Mouse (Mus musculus): Measurements from ENCODE around the gene Gm21312. TPM values are rescaled to one million over a fixed set of nuclear protein-coding genes. Genes with fewer than 3 reads are reported as not detected.
"Not testable (repeated sequence)": the region's sequence is repeated elsewhere in the genome, so short reads cannot be mapped to it uniquely, and the experiment has no call there.

Gene Gm21312
- polyA plus RNA-seq (2015; fragmentation: Nextera tagmentation; extraction: Ambion mirVana), result not detected in 2 replicates

- not testable (repeated sequence) for H3K27ac ChIP-seq (replicated peaks); H3K27me3 ChIP-seq; H3K4me1 ChIP-seq (replicated peaks); H3K36me3 ChIP-seq; H3K9me3 ChIP-seq; H3K4me2 ChIP-seq; H3K9ac ChIP-seq; H3K4me3 ChIP-seq; ATAC-seq (ENCODE audit: low FRiP score, low read depth)
- no CpG with 5 or more reads among the region's 3 CpGs for WGBS
Measured at GRCm38 (mm10) chr10:104176724-104177123, at the start of gene Gm21312. Gm21312 (plus strand) TSS chr10:104177024.

- H3K36me3 ChIP-seq; H3K4me1 ChIP-seq (replicated peaks); H3K27ac ChIP-seq (replicated peaks); H3K9me3 ChIP-seq; H3K27me3 ChIP-seq; H3K4me2 ChIP-seq; H3K9ac ChIP-seq; ATAC-seq (ENCODE audit: low FRiP score, low read depth); H3K4me3 ChIP-seq: not testable (repeated sequence)
- no CpG with 5 or more reads among the region's 3 CpGs for WGBS
Measured at GRCm38 (mm10) chr10:104142687-104143086, 34.1 kb upstream of the Gm21312 start, which contains the start of gene Gm21293. Gm21293 (plus strand) TSS chr10:104142987.

DNA sequence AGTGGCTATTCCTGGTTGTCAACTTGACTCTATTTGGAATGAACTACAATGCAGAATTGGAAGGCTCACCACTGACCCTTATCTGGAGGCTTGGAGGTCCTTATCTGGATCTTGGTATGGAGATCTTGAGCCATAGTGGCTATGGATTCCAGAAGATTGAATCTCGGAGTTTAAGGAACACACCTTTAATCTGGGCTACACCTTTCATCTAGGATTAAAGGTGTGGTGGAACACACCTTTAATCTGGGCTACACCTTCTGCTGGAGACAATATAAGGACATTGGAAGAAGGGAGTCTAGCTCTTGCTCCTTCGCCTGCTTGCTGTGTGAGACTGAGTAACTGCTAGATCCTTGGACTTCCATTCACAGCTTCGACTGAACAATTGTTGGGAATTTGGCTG is 25.6 kb upstream of the Gm21312 start, which contains the start of gene Gm6763:
Gm6763 (plus strand) TSS at position 301 of the 400 bp plus-strand sequence.
- H3K27me3 ChIP-seq; H3K4me1 ChIP-seq (replicated peaks); H3K9me3 ChIP-seq; H3K27ac ChIP-seq (replicated peaks); H3K4me2 ChIP-seq; H3K4me3 ChIP-seq; ATAC-seq (ENCODE audit: low FRiP score, low read depth); H3K9ac ChIP-seq; H3K36me3 ChIP-seq: not testable (repeated sequence)
- no CpG with 5 or more reads among the region's 3 CpGs for WGBS

GRCm38 (mm10) chr10:104159706-104160105 is 17.1 kb upstream of the Gm21312 start, which contains the start of gene Gm8764:
Gm8764 (plus strand) TSS chr10:104160006.
- not testable (repeated sequence) for ATAC-seq (ENCODE audit: low FRiP score, low read depth)

GRCm38 (mm10) chr10:104168215-104168614 is 8.6 kb upstream of the Gm21312 start, which contains the start of gene Gm21304:
Gm21304 (plus strand) TSS chr10:104168515.
- H3K4me3 ChIP-seq; H3K9ac ChIP-seq; H3K27ac ChIP-seq (replicated peaks); H3K4me2 ChIP-seq; H3K27me3 ChIP-seq; H3K4me1 ChIP-seq (replicated peaks); H3K36me3 ChIP-seq; ATAC-seq (ENCODE audit: low FRiP score, low read depth); H3K9me3 ChIP-seq: not testable (repeated sequence)
- WGBS, result no CpG with 5 or more reads among the region's 3 CpGs

More at GRCm38 (mm10) chr10:104159706-104160105, 17.1 kb upstream of the Gm21312 start, which contains the start of gene Gm8764:
- H3K36me3 ChIP-seq; H3K4me3 ChIP-seq; H3K9me3 ChIP-seq; H3K4me2 ChIP-seq; H3K27me3 ChIP-seq; H3K27ac ChIP-seq (replicated peaks); H3K4me1 ChIP-seq (replicated peaks); H3K9ac ChIP-seq: not testable (repeated sequence)
- no CpG with 5 or more reads among the region's 3 CpGs for WGBS

- H3K9ac ChIP-seq, H3K36me3 ChIP-seq: not testable (repeated sequence)
- WGBS, result no CpG with 5 or more reads among the region's 3 CpGs
Measured at GRCm38 (mm10) chr10:104185233-104185632, 8.4 kb downstream of the Gm21312 start, which contains the start of gene Gm20765. Gm20765 (plus strand) TSS chr10:104185533.

DNA sequence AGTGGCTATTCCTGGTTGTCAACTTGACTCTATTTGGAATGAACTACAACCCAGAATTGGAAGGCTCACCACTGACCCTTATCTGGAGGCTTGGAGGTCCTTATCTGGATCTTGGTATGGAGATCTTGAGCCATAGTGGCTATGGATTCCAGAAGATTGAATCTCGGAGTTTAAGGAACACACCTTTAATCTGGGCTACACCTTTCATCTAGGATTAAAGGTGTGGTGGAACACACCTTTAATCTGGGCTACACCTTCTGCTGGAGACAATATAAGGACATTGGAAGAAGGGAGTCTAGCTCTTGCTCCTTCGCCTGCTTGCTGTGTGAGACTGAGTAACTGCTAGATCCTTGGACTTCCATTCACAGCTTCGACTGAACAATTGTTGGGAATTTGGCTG is 16.9 kb downstream of the Gm21312 start, which contains the start of gene Gm4340:
Gm4340 (plus strand) TSS at position 301 of the 400 bp plus-strand sequence.
- H3K4me1 ChIP-seq (replicated peaks); ATAC-seq (ENCODE audit: low FRiP score, low read depth); H3K36me3 ChIP-seq; H3K9me3 ChIP-seq; H3K27ac ChIP-seq (replicated peaks); H3K4me3 ChIP-seq; H3K27me3 ChIP-seq; H3K4me2 ChIP-seq; H3K9ac ChIP-seq: not testable (repeated sequence)
- WGBS, result no CpG with 5 or more reads among the region's 3 CpGs

More at GRCm38 (mm10) chr10:104185233-104185632, 8.4 kb downstream of the Gm21312 start, which contains the start of gene Gm20765:
- not testable (repeated sequence) for H3K4me1 ChIP-seq (replicated peaks); ATAC-seq (ENCODE audit: low FRiP score, low read depth); H3K9me3 ChIP-seq; H3K4me2 ChIP-seq; H3K27me3 ChIP-seq; H3K27ac ChIP-seq (replicated peaks); H3K4me3 ChIP-seq

DNA sequence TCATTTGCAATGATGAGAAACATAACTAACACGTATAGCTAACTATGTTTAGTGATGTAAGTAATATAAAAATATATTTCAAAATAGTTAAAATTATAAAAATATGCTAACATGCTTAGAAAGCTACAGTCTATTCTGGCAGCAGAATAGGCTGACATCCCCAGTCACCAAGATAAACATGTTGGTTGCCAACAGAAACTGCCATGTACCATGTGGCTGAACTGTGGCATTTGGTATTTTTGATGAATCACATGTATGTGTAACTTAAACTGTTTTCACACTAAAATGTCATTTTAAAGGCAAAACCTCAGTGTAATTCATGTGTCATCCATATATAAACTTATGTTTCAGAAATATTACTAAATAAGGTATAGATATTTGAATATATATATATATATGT is 32.8 kb downstream of the Gm21312 start:
- no peak overlapping the region for H3K9ac ChIP-seq
- no peak overlapping the region for H3K4me3 ChIP-seq
- 94% methylated on average over 1 of the region's 1 CpGs for WGBS
- no peak overlapping the region for H3K27ac ChIP-seq (replicated peaks)
- no peak overlapping the region for H3K4me2 ChIP-seq
- no peaks in the 10 kb centered on the region for H3K36me3 ChIP-seq
- ATAC-seq (ENCODE audit: low FRiP score, low read depth), result no peak
- H3K4me1 ChIP-seq (replicated peaks), result no peaks in the 10 kb centered on the region
- no peaks in the 10 kb centered on the region for H3K9me3 ChIP-seq
- no peaks in the 10 kb centered on the region for H3K27me3 ChIP-seq

GRCm38 (mm10) chr10:104210268-104210990 is 33.6 kb downstream of the Gm21312 start:
- Histone ChIP-seq H3K9ac (no peak overlapping the region), H3K27me3 (no peaks in the 10 kb centered on the region), H3K4me3 (no peak overlapping the region), H3K9me3 (no peaks in the 10 kb centered on the region), H3K4me2 (no peak overlapping the region), H3K27ac (replicated peaks) (no peak overlapping the region), H3K4me1 (replicated peaks) (no peaks in the 10 kb centered on the region), H3K36me3 (no peaks in the 10 kb centered on the region)
- 85% methylated on average over 3 of the region's 3 CpGs for WGBS
- ATAC-seq (ENCODE audit: low FRiP score, low read depth), result no peak

GRCm38 (mm10) chr10:104214527-104214926 is 37.7 kb downstream of the Gm21312 start:
- Histone ChIP-seq H3K36me3 (no peaks in the 10 kb centered on the region), H3K9ac (no peak overlapping the region), H3K4me1 (replicated peaks) (no peaks in the 10 kb centered on the region), H3K4me2 (no peak overlapping the region), H3K4me3 (no peak overlapping the region), H3K27ac (replicated peaks) (no peak overlapping the region), H3K27me3 (no peaks in the 10 kb centered on the region), H3K9me3 (no peaks in the 10 kb centered on the region)
- no peak for ATAC-seq (ENCODE audit: low FRiP score, low read depth)
- 87% methylated on average over 5 of the region's 5 CpGs for WGBS

DNA sequence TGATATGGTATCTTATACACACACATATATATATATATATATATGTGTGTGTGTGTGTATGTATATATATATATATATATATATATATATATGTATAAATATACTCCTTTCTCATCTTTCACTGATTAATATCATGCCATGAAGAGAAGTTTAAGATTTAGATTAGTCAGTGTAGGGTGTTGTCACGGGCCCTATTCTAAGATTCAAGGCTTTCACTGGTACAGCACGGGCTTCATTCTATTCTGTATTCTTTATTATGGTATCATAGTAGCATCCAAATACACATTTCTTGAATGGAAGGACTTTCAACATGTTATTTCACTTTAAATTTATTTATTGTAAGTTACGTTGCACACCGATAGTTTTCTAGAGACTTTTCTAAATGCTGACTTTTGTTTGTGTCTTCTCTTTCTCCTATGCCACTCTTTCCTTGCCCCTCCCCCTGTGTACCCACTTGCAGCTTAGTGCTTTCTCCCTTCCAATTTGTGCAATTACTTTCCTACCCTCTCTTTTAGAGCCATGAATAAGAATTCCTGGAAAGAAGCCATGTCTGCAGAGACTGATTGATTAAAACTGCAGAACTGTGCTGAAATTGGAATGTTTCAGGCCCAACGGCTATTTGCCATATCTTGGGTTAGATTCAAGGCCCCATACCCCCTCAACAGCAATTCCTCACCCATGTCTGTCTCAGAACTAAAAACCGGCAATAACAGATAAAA is 43.6 kb downstream of the Gm21312 start:
- Histone ChIP-seq H3K36me3 (no peaks in the 10 kb centered on the region), H3K4me3 (no peak overlapping the region), H3K9me3 (no peaks in the 10 kb centered on the region), H3K9ac (no peak overlapping the region), H3K4me1 (replicated peaks) (no peaks in the 10 kb centered on the region), H3K4me2 (no peak overlapping the region), H3K27me3 (no peaks in the 10 kb centered on the region), H3K27ac (replicated peaks) (no peak overlapping the region)
- WGBS, result 84% methylated on average over 6 of the region's 6 CpGs
- no peak for ATAC-seq (ENCODE audit: low FRiP score, low read depth)

All from hindbrain, embryonic 15.5 days (tissue).